Mouse (Mus musculus): Measurements from ENCODE around the gene 5730480H06Rik. TPM values are rescaled to one million over a fixed set of nuclear protein-coding genes. Genes with fewer than 3 reads are reported as not detected.

5730480H06Rik gene
- polyA plus RNA-seq, 1 experiment, result 20.1 TPM

- peak; percentile 19; the same call in 1 of the 2 replicates for TF ChIP-seq CTCF (IDR thresholded peaks at IDR 0.05; ENCODE audit: borderline replicate concordance, extremely low read depth, insufficient read depth, insufficient read length)
- no peak for TF ChIP-seq POLR2A (IDR thresholded peaks at IDR 0.05; ENCODE audit: borderline replicate concordance, extremely low read depth, insufficient read depth, insufficient read length, poor library complexity, severe bottlenecking)
Observed at GRCm38 (mm10) chr5:48345095-48345982, 17.6 kb downstream of the 5730480H06Rik start.

GRCm38 (mm10) chr5:48345983-48346648, 18.4 kb downstream of the 5730480H06Rik start:
- TF ChIP-seq CTCF (IDR thresholded peaks at IDR 0.05; ENCODE audit: borderline replicate concordance, extremely low read depth, insufficient read depth, insufficient read length) (no peak), POLR2A (IDR thresholded peaks at IDR 0.05; ENCODE audit: borderline replicate concordance, extremely low read depth, insufficient read depth, insufficient read length, poor library complexity, severe bottlenecking) (no peak)
- DNase-seq (ENCODE audit: low read depth), result no peak

More at GRCm38 (mm10) chr5:48345095-48345982, 17.6 kb downstream of the 5730480H06Rik start:
- DNase-seq (ENCODE audit: low read depth), result peak; percentile 86

GRCm38 (mm10) chr5:48349309-48349708, 21.6 kb downstream of the 5730480H06Rik start:
- DNase-seq (ENCODE audit: low read depth), result no peak
- TF ChIP-seq CTCF (IDR thresholded peaks at IDR 0.05; ENCODE audit: borderline replicate concordance, extremely low read depth, insufficient read depth, insufficient read length), result no peak
- TF ChIP-seq POLR2A (IDR thresholded peaks at IDR 0.05; ENCODE audit: borderline replicate concordance, extremely low read depth, insufficient read depth, insufficient read length, poor library complexity, severe bottlenecking), result no peak

GRCm38 (mm10) chr5:48371890-48372766, 44.4 kb downstream of the 5730480H06Rik start:
- peak; percentile 98 for DNase-seq (ENCODE audit: low read depth)
- TF ChIP-seq POLR2A (IDR thresholded peaks at IDR 0.05; ENCODE audit: borderline replicate concordance, extremely low read depth, insufficient read depth, insufficient read length, poor library complexity, severe bottlenecking), result peak; percentile 31; the same call in 1 of the 2 replicates
- no peak for TF ChIP-seq CTCF (IDR thresholded peaks at IDR 0.05; ENCODE audit: borderline replicate concordance, extremely low read depth, insufficient read depth, insufficient read length)

GRCm38 (mm10) chr5:48402497-48402896, 74.7 kb downstream of the 5730480H06Rik start:
- TF ChIP-seq POLR2A (IDR thresholded peaks at IDR 0.05; ENCODE audit: borderline replicate concordance, extremely low read depth, insufficient read depth, insufficient read length, poor library complexity, severe bottlenecking), result no peak
- TF ChIP-seq CTCF (IDR thresholded peaks at IDR 0.05; ENCODE audit: borderline replicate concordance, extremely low read depth, insufficient read depth, insufficient read length), result no peak
- DNase-seq (ENCODE audit: low read depth), result peak; percentile 22

- DNase-seq (ENCODE audit: low read depth), result no peak
- TF ChIP-seq CTCF (IDR thresholded peaks at IDR 0.05; ENCODE audit: borderline replicate concordance, extremely low read depth, insufficient read depth, insufficient read length) (no peak), POLR2A (IDR thresholded peaks at IDR 0.05; ENCODE audit: borderline replicate concordance, extremely low read depth, insufficient read depth, insufficient read length, poor library complexity, severe bottlenecking) (no peak)
Observed at GRCm38 (mm10) chr5:48408276-48408675, 80.5 kb downstream of the 5730480H06Rik start.

- no peak for TF ChIP-seq POLR2A (IDR thresholded peaks at IDR 0.05; ENCODE audit: borderline replicate concordance, extremely low read depth, insufficient read depth, insufficient read length, poor library complexity, severe bottlenecking)
- no peak for TF ChIP-seq CTCF (IDR thresholded peaks at IDR 0.05; ENCODE audit: borderline replicate concordance, extremely low read depth, insufficient read depth, insufficient read length)
- no peak for DNase-seq (ENCODE audit: low read depth)
Observed at GRCm38 (mm10) chr5:48410348-48410747, 82.6 kb downstream of the 5730480H06Rik start.

GRCm38 (mm10) chr5:48411462-48411861, 83.7 kb downstream of the 5730480H06Rik start:
- TF ChIP-seq POLR2A (IDR thresholded peaks at IDR 0.05; ENCODE audit: borderline replicate concordance, extremely low read depth, insufficient read depth, insufficient read length, poor library complexity, severe bottlenecking) (no peak), CTCF (IDR thresholded peaks at IDR 0.05; ENCODE audit: borderline replicate concordance, extremely low read depth, insufficient read depth, insufficient read length) (no peak)
- no peak for DNase-seq (ENCODE audit: low read depth)

- no peak for DNase-seq (ENCODE audit: low read depth)
- TF ChIP-seq CTCF (IDR thresholded peaks at IDR 0.05; ENCODE audit: borderline replicate concordance, extremely low read depth, insufficient read depth, insufficient read length) (no peak), POLR2A (IDR thresholded peaks at IDR 0.05; ENCODE audit: borderline replicate concordance, extremely low read depth, insufficient read depth, insufficient read length, poor library complexity, severe bottlenecking) (no peak)
Observed at GRCm38 (mm10) chr5:48412261-48412660, 84.5 kb downstream of the 5730480H06Rik start.

GRCm38 (mm10) chr5:48419741-48420140, 92.0 kb downstream of the 5730480H06Rik start:
- DNase-seq (ENCODE audit: low read depth), result no peak
- TF ChIP-seq CTCF (IDR thresholded peaks at IDR 0.05; ENCODE audit: borderline replicate concordance, extremely low read depth, insufficient read depth, insufficient read length) (no peak), POLR2A (IDR thresholded peaks at IDR 0.05; ENCODE audit: borderline replicate concordance, extremely low read depth, insufficient read depth, insufficient read length, poor library complexity, severe bottlenecking) (no peak)
